Mouse (Mus musculus) ES-E14 (cell line): Measurements from ENCODE around the gene Sytl3.
"Not testable (repeated sequence)": the region's sequence is repeated elsewhere in the genome, so short reads cannot be mapped to it uniquely, and the experiment has no call there.

ENCODE experiments used
- CHD2 ChIP-seq: IDR thresholded peaks from 2 replicates; pipeline ENCODE4 v1.6.1; 2014; ENCODE audit warnings: mild to moderate bottlenecking, low read depth, low read length, inconsistent platforms
- HCFC1 ChIP-seq: IDR thresholded peaks from 2 replicates; pipeline ENCODE4 v1.6.1; 2012; ENCODE audit warnings: low read length, inconsistent platforms, borderline replicate concordance; ENCODE audit not compliant: insufficient read depth
- MAFK ChIP-seq: IDR thresholded peaks from 2 replicates; pipeline ENCODE4 v1.6.1; 2014; ENCODE audit warnings: mild to moderate bottlenecking, low read depth, low read length, inconsistent platforms; ENCODE audit not compliant: insufficient read depth
- ZC3H11A ChIP-seq: IDR thresholded peaks from 2 replicates; pipeline ENCODE4 v1.6.1; 2012; ENCODE audit warnings: low read depth, mild to moderate bottlenecking, inconsistent platforms, low read length, borderline replicate concordance
- ZNF384 ChIP-seq: IDR thresholded peaks from 2 replicates; pipeline ENCODE4 v1.6.1; 2012; ENCODE audit warnings: low read depth, low read length, inconsistent platforms

DNA sequence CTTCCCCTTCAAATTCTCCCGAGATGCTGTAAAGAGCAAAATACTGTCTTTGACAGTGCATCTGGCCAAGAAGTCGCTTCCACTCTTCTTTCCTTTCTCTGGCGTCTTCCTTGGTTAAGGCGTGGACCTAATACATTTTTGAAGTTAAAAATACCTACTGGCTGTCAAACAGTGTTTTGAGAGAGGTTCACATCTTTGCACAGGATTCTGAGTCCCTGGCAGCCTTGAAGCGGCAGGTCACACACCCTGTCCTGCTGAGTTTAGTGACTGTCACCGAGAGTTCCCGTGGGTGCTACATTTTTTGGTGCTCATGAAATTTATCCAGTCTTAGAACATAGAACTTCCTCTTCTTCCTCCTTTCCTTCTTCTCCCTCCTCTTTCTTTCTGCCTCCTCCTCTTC lies 41.2 kb downstream of the Sytl3 start:
- TF ChIP-seq HCFC1, ZC3H11A, CHD2, ZNF384, MAFK: not testable (repeated sequence)
